Comparison of ENCODE assay signal across 10 mouse cellular contexts in genomic region chr2:168992642-168993420, GRCm38 (mm10). TPM values are rescaled to one million over a fixed set of nuclear protein-coding genes. Genes with fewer than 3 reads are reported as not detected.
DNase-seq lines count a peak whose midpoint lies in the region; ATAC-seq and TF ChIP-seq lines count a peak whose summit lies in the region.
"Had no signal": no experiment of that assay in that cellular context is flagged by ENCODE, and none has a peak within 500 bp of the region (broad histone marks: within the 10 kb centered on the region; RNA-seq: fewer than 3 reads in every experiment).

No protein-coding gene starts in this region.

- no peaks in the 10 kb centered on the region for H3K27me3 ChIP-seq in heart, adult 2 months (ENCODE audit: control insufficient read depth, insufficient read depth, low read length)
- H3K27me3 ChIP-seq in heart, embryonic 12.5 days (replicated peaks), result no peaks in the 10 kb centered on the region
- H3K27me3 ChIP-seq in lung, embryonic 14.5 days (ENCODE audit: insufficient read depth, low read length), result no peaks in the 10 kb centered on the region
- H3K27me3 ChIP-seq: hindbrain, embryonic 15.5 days; neural tube, embryonic 13.5 days had no signal

- H3K9me3 ChIP-seq in heart, embryonic 12.5 days (replicated peaks), result 0 out of 2 replicates have a peak, but pooled peaks cover 3% of the 10 kb centered on the region
- no peaks in the 10 kb centered on the region for H3K9me3 ChIP-seq in lung, embryonic 14.5 days (ENCODE audit: low read depth, low read length)
- H3K9me3 ChIP-seq: hindbrain, embryonic 15.5 days; neural tube, embryonic 13.5 days had no signal

- TF ChIP-seq CTCF in heart, adult 2 months (IDR thresholded peaks at IDR 0.05), result peak; percentile 62
- peak; percentile 53 for TF ChIP-seq CTCF in lung, embryonic 14.5 days (IDR thresholded peaks at IDR 0.05; ENCODE audit: low read depth)

- H3K4me2 ChIP-seq in heart, embryonic 12.5 days, result no peak overlapping the region
- H3K4me2 ChIP-seq in lung, embryonic 14.5 days, result no peak overlapping the region
- H3K4me2 ChIP-seq: hindbrain, embryonic 15.5 days; neural tube, embryonic 13.5 days had no signal

- no peaks in the 10 kb centered on the region for H3K79me2 ChIP-seq in heart, adult 2 months (replicated peaks; ENCODE audit: control insufficient read depth, insufficient read depth, low read length)

- no peaks in the 10 kb centered on the region for H3K4me1 ChIP-seq in heart, adult 2 months (ENCODE audit: control insufficient read depth, insufficient read depth, low read length)
- no peaks in the 10 kb centered on the region for H3K4me1 ChIP-seq in heart, embryonic 12.5 days (replicated peaks)
- H3K4me1 ChIP-seq in lung, embryonic 14.5 days (ENCODE audit: insufficient read depth), result no peaks in the 10 kb centered on the region

- H3K36me3 ChIP-seq in heart, adult 2 months (ENCODE audit: control insufficient read depth, insufficient read depth, low read length), result no peaks in the 10 kb centered on the region
- no peaks in the 10 kb centered on the region for H3K36me3 ChIP-seq in heart, embryonic 12.5 days
- no peaks in the 10 kb centered on the region for H3K36me3 ChIP-seq in lung, embryonic 14.5 days (ENCODE audit: insufficient read depth)
- H3K36me3 ChIP-seq: hindbrain, embryonic 15.5 days; neural tube, embryonic 13.5 days had no signal

- TF ChIP-seq EP300 in heart, adult 2 months (IDR thresholded peaks at IDR 0.05; ENCODE audit: insufficient read depth, low read depth, low read length), result no peak

- no peak overlapping the region for H3K9ac ChIP-seq in heart, adult 2 months (ENCODE audit: low read depth, low read length)
- no peak overlapping the region for H3K9ac ChIP-seq in heart, embryonic 12.5 days
- no peak overlapping the region for H3K9ac ChIP-seq in lung, embryonic 14.5 days
- H3K9ac ChIP-seq: hindbrain, embryonic 15.5 days; neural tube, embryonic 13.5 days had no signal

- intact Hi-C loops in heart, adult 2 months (cut with DNase I), result loop anchor here (5.0 kb wide), 1 partner anchor 114 kb away; no protein-coding TSS in a partner anchor

- no peak for TF ChIP-seq POLR2A in heart, adult 2 months (IDR thresholded peaks at IDR 0.05; ENCODE audit: insufficient read depth, low read depth, low read length)

- no peak overlapping the region for H3K27ac ChIP-seq in heart, adult 2 months
- no peak overlapping the region for H3K27ac ChIP-seq in heart, embryonic 12.5 days (ENCODE audit: poor library complexity, severe bottlenecking)
- H3K27ac ChIP-seq in lung, embryonic 14.5 days (ENCODE audit: low read depth), result no peak overlapping the region
- H3K27ac ChIP-seq: hindbrain, embryonic 15.5 days had no signal

- 78% methylated on average over 22 of the region's 22 CpGs for WGBS in heart, adult 2 months
- WGBS in heart, embryonic 12.5 days, result 71% methylated on average over 22 of the region's 22 CpGs
- WGBS in lung, embryonic 14.5 days, result 74% methylated on average over 22 of the region's 22 CpGs

- no peak overlapping the region for H3K4me3 ChIP-seq in heart, adult 2 months
- no peak overlapping the region for H3K4me3 ChIP-seq in heart, embryonic 12.5 days
- H3K4me3 ChIP-seq in lung, embryonic 14.5 days (ENCODE audit: low read depth, low read length), result no peak overlapping the region
- H3K4me3 ChIP-seq: hindbrain, embryonic 15.5 days; neural tube, embryonic 13.5 days had no signal

- no peak for DNase-seq in heart, adult 2 months
- peak; percentile 40 to 60 for DNase-seq in right cerebral cortex, postnatal 10 days (ENCODE audit: low spot score in 2 of 2)
- no peak for DNase-seq in right cerebral cortex, postnatal 36 days (ENCODE audit: low spot score in 2 of 2)
- DNase-seq in embryo, embryonic 11 days, result peak; percentile 63
- peak; percentile 51 for DNase-seq in lung, embryonic 14.5 days
- peak; percentile 44 to 48 for DNase-seq in thymus, postnatal 36 days

- ATAC-seq in heart, embryonic 12.5 days (ENCODE audit: insufficient number of reproducible peaks, low FRiP score), result no peak
- no peak for ATAC-seq in lung, embryonic 14.5 days (ENCODE audit: insufficient read depth)
- ATAC-seq in activated CD4-positive, CD25-positive, alpha-beta regulatory T cell, adult 4 months, result no peak

RNA-seq across cellular contexts. Expression of gene Zfp64, which starts 37.4 kb away (rescaled TPM):
- total RNA-seq in heart, adult 2 months (2021), result 1 to 10 TPM; 6.6 to 7.8 TPM
- 10.1 and 10.5 TPM in 2 replicates for polyA plus RNA-seq in heart, adult 2 months (2012; rRNA removed)
- 20.8 and 21.0 TPM in 2 replicates for polyA plus RNA-seq in heart, embryonic 12.5 days (2016; fragmentation: Nextera tagmentation; extraction: Ambion mirVana)
- 31.9 and 32.4 TPM in 2 replicates for polyA plus RNA-seq in lung, embryonic 14.5 days (2014; fragmentation: Nextera tagmentation; extraction: Ambion mirVana)
- 10 to 100 TPM; 21.8 to 28.2 TPM for polyA plus RNA-seq in activated CD4-positive, CD25-positive, alpha-beta regulatory T cell, adult 4 months (2017; shearing (Covaris generic))

Comparison
In these comparisons a context has a peak if more than half of its experiments do, and no peak if none do; other contexts are left out.
1. DNase-seq: peak in right cerebral cortex, postnatal 10 days (2 of 2), embryo, embryonic 11 days (single experiment), lung, embryonic 14.5 days (single experiment) and thymus, postnatal 36 days (2 of 2); none in heart, adult 2 months (0 of 2) and right cerebral cortex, postnatal 36 days (0 of 2).